Mouse (Mus musculus) megakaryocyte-erythroid progenitor cell, adult 5-6 weeks (primary cell): ENCODE data around the gene Aloxe3. TPM values are rescaled to one million over a fixed set of nuclear protein-coding genes. Genes with fewer than 3 reads are reported as not detected.

Experiments used
- ATAC-seq: replicated peaks from 2 replicates; pipeline ENCODE4 v1.8.0; 2016; ENCODE audit warnings: mild to moderate bottlenecking, inconsistent platforms; ENCODE audit not compliant: severe bottlenecking, poor library complexity, low FRiP score, low TSS enrichment
- total RNA-seq, 2 experiments: library from RNA; stranded (forward) in 1 of 2; stranded (reverse) in 1 of 2; fragments of 200-1000, 215-1000 nt in 1 of 2; fragments of >200 nt in 1 of 2; fragmentation: Nextera tagmentation in 1 of 2; gene quantifications; 2 replicates each; pipeline ENCODE4 v1.2.3; 2014 to 2017

The Aloxe3 gene
- total RNA-seq, 2 experiments from 2014 or later: not detected

GRCm38 (mm10) chr11:69153831-69154230 lies 28.1 kb downstream of the Aloxe3 start:
- no peak for ATAC-seq

DNA sequence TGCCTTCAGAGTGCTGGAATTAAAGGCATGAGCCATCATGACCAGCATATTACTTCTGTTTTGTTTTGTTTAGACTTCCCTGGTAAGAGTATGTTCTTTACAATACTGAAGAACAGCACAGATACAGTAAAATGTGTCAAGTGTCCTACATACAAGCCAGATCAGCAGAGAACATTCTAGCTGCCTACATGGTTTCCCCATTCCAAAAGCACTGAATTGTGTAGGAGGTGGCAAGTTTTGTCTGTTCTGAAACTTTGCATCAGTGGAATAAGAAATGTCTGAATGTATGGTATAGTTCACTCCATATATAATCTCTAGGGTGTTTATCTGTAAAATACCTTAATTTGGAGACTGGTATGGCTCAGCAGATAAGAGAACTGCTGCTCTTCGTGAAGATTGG lies 29.7 kb downstream of the Aloxe3 start:
- ATAC-seq: 0 out of 2 replicates have a peak, but pooled peaks have one; percentile 33

- peak; percentile 39; the same call in 1 of the 2 replicates for ATAC-seq
Measured at GRCm38 (mm10) chr11:69156800-69157199, 31.1 kb downstream of the Aloxe3 start, which contains the start of gene Alox12b. Alox12b (plus strand) TSS chr11:69156989.

DNA sequence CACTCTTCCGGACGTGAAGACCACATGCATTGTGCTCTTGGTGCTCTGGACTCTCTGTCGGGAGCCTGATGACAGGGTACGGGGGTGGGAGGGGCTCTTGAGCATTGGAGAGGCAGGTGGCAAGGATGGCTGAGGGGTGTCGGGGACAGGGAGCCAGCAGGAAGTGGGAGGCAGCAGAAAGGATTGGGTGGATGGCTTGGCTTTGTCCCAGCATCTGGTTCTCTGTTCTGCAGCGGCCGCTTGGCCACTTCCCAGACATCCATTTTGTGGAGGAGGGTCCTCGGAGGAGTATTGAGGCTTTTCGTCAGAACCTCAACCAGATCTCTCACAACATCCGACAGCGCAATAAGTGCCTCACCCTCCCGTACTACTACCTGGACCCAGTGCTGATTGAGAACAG lies 43.6 kb downstream of the Aloxe3 start:
- no peak for ATAC-seq

DNA sequence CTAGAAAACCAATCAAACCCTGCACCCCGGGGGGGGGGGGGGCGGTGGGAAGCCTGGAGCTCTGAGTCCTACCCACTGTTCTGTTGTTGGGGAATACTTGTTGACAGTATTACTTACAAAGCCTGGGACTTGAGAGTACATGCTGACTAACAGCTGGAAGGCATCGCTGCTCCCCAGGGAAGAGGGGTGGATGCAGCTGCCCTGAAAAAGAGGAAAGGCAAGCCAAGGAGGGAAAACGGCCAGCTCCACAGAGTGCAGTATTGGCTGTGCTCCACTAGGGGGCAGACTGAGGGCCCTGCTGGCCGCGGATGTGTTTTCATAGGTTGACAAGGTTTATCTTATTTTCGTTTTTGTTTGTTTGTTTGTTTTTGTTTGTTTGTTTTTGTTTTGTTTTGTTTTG lies 45.9 kb downstream of the Aloxe3 start:
- ATAC-seq: no peak

- ATAC-seq: no peak
Measured at GRCm38 (mm10) chr11:69172606-69173005, 46.9 kb downstream of the Aloxe3 start.

GRCm38 (mm10) chr11:69174722-69175121 lies 49.0 kb downstream of the Aloxe3 start:
- ATAC-seq: no peak

- no peak for ATAC-seq
Measured at GRCm38 (mm10) chr11:69178525-69178924, 52.8 kb downstream of the Aloxe3 start.

- no peak for ATAC-seq
Measured at GRCm38 (mm10) chr11:69179512-69179911, 53.8 kb downstream of the Aloxe3 start.

GRCm38 (mm10) chr11:69180120-69180519 lies 54.4 kb downstream of the Aloxe3 start:
- no peak for ATAC-seq

DNA sequence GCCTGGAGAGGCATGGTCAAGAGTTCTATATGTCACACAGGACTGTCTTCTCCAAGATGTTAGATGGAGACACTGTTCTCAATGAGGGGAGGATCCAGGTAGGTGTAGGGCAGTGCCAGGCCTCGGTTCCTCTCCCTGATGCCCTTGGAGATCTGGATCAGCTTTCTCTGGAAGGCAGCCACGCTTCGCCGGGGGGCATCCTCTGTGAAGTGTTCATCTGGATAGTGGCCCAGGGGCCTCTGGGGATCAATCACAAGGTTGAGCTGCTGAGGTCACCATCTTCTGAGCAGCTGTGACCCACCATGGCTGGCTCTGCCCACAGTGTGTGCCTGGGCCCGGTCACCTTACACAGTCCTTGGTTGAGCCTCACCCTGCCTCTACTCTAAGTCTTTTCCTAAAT lies 59.3 kb downstream of the Aloxe3 start:
- ATAC-seq: no peak

DNA sequence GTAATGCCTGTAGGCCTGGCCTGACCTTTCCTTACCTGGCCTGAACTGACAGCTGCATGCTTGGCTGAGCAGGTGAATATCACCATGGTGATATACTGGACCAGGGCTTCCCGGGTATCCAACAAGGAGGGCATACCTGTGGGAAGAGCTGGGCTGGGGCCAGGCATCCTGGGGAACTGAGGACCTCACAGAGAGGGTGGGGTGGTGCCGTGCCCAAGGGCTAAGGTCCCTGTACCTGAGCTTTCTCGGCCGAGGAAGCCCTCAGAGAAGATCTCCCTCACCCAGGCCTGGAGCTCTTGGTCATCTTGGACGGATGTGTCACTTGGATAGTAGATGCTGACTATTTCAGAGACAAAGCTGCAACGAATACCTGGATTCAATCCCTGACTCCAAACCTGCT lies 60.2 kb downstream of the Aloxe3 start:
- ATAC-seq: no peak

DNA sequence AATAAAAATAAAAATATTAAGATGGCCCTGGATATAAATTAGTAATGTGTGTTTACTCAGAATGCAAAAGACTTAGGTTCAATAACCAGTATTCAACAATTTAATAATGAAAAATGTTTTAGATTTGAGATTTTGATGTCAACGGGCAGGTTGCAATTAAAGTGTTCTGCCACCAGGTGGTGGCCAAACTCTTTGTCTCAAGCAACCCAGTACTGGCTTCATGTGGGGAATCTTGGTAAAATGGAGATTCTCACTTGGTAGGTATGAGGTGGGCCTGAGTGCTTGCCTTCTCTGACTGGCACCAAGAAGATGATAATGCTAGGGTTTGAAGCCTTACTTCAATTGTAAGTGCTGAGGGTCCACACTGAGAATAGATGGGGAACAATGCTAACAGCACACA lies 67.1 kb downstream of the Aloxe3 start:
- no peak for ATAC-seq

DNA sequence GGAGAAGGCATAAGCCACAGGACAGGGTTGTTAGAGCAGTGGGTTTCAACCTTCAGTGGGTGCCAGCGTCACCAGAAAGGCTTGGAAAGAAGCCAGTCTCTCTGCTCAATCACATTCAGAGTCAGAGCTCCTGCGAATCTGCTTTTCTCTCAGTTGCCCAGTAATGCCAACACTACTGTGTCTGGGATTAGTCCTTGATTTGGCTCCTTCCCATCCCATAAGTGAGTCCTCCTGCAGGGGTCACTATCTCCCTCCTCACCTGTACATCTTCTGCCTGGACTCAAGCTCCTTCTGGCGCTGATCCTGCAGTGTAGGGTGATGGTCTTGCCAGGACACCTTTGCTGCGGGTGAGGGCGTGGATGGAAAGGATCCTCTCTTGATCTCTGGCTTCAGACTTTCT lies 71.1 kb downstream of the Aloxe3 start:
- no peak for ATAC-seq

DNA sequence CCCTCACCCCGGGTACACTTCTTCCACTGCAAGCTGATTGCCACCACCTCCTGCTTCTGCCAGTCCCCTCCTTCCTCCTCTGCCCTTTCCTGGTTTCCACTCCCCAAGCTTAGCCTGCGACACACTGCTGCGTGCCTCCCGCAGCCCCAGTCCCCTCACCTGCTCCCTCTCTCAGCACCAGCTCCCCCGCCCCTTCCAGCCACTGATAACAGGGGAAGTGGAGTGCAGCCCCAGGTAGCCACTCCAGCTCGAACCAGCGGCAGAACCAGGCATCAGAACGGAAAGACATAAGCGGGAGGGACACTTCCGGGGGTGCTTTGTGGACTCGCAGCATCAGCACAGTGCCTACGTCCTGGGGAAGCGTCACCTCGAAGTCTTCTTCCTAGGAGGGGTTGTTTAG lies 71.5 kb downstream of the Aloxe3 start:
- no peak for ATAC-seq

DNA sequence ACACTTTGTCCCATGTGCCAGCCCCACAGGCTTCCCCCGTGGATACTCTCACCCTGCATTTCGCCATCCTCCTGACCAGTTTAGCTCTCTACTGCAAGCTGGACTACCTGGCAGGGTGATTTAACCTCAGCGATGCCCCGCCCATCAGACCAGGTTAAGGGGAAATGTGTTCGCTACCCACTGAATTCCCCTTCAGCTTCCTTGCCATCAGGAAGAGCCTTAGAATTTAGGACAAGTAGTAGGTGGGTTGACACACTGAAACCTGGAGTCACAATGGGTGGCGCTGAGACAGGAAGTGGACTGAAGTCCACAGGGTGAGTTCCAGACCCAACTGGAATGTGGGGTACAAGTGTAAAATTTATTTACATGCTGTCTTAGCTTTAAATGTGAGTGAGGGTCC lies 72.0 kb downstream of the Aloxe3 start, which contains the start of gene Alox8:
Gene Alox8 (minus strand): TSS at position 101 of the 400 bp plus-strand sequence.
- ATAC-seq: no peak

Other genes starting within 250 kb of the Aloxe3 start
- not detected in 2 replicates for gene Rnf222, start 237.3 kb upstream of the Aloxe3 start, total RNA-seq (2014; fragmentation: Nextera tagmentation)
- not detected in 2 replicates for gene Rnf222, start 237.3 kb upstream of the Aloxe3 start, total RNA-seq (2017)
- 5,476 and 5,943 TPM in 2 replicates for gene Rpl26, start 224.3 kb upstream of the Aloxe3 start, total RNA-seq (2014; fragmentation: Nextera tagmentation)
- 6,111 and 7,527 TPM in 2 replicates for gene Rpl26, start 224.3 kb upstream of the Aloxe3 start, total RNA-seq (2017)
- not detected in 2 replicates for gene Odf4, start 198.8 kb upstream of the Aloxe3 start, total RNA-seq (2014; fragmentation: Nextera tagmentation)
- not detected in 2 replicates for gene Odf4, start 198.8 kb upstream of the Aloxe3 start, total RNA-seq (2017)
- not detected in 2 replicates for gene Arhgef15, start 168.4 kb upstream of the Aloxe3 start, total RNA-seq (2014; fragmentation: Nextera tagmentation)
- gene Arhgef15, start 168.4 kb upstream of the Aloxe3 start, total RNA-seq (2017): not detected in 2 replicates
- 2.6 and 3.6 TPM in 2 replicates for gene Slc25a35, start 157.8 kb upstream of the Aloxe3 start, total RNA-seq (2014; fragmentation: Nextera tagmentation)
- 1.1 and 4.5 TPM in 2 replicates for gene Slc25a35, start 157.8 kb upstream of the Aloxe3 start, total RNA-seq (2017)
- gene Rangrf, start 150.7 kb upstream of the Aloxe3 start, total RNA-seq (2014; fragmentation: Nextera tagmentation): 240 and 254 TPM in 2 replicates
- gene Rangrf, start 150.7 kb upstream of the Aloxe3 start, total RNA-seq (2017): 69.1 and 104 TPM in 2 replicates
- gene Pfas, start 117.4 kb upstream of the Aloxe3 start, total RNA-seq (2014; fragmentation: Nextera tagmentation): 101 and 128 TPM in 2 replicates
- 53.9 and 77.9 TPM in 2 replicates for gene Pfas, start 117.4 kb upstream of the Aloxe3 start, total RNA-seq (2017)
- gene Ctc1, start 110.0 kb upstream of the Aloxe3 start, total RNA-seq (2014; fragmentation: Nextera tagmentation): 40.4 and 46.7 TPM in 2 replicates
- gene Ctc1, start 110.0 kb upstream of the Aloxe3 start, total RNA-seq (2017): 9.6 and 20.4 TPM in 2 replicates
- gene Aurkb, start 80.2 kb upstream of the Aloxe3 start, total RNA-seq (2014; fragmentation: Nextera tagmentation): 118 and 122 TPM in 2 replicates
- 60.0 and 75.0 TPM in 2 replicates for gene Aurkb, start 80.2 kb upstream of the Aloxe3 start, total RNA-seq (2017)
- 0.46 and 7.0 TPM in 2 replicates for gene Borcs6, start 66.2 kb upstream of the Aloxe3 start, total RNA-seq (2014; fragmentation: Nextera tagmentation)
- 3.5 TPM in 2 replicates for gene Borcs6, start 66.2 kb upstream of the Aloxe3 start, total RNA-seq (2017)
- gene Tmem107, start 55.1 kb upstream of the Aloxe3 start, total RNA-seq (2014; fragmentation: Nextera tagmentation): 33.8 and 51.0 TPM in 2 replicates
- 16.2 and 33.4 TPM in 2 replicates for gene Tmem107, start 55.1 kb upstream of the Aloxe3 start, total RNA-seq (2017)
- 46.7 and 60.3 TPM in 2 replicates for gene Vamp2, start 37.4 kb upstream of the Aloxe3 start, total RNA-seq (2014; fragmentation: Nextera tagmentation)
- 7.5 and 15.7 TPM in 2 replicates for gene Vamp2, start 37.4 kb upstream of the Aloxe3 start, total RNA-seq (2017)
- 11.3 and 17.6 TPM in 2 replicates for gene Per1, start 30.7 kb upstream of the Aloxe3 start, total RNA-seq (2014; fragmentation: Nextera tagmentation)
- 4.7 and 12.5 TPM in 2 replicates for gene Per1, start 30.7 kb upstream of the Aloxe3 start, total RNA-seq (2017)
- gene Hes7, start 5.5 kb upstream of the Aloxe3 start, total RNA-seq (2014; fragmentation: Nextera tagmentation): not detected in 2 replicates
- not detected in 2 replicates for gene Hes7, start 5.5 kb upstream of the Aloxe3 start, total RNA-seq (2017)
- not detected in 2 replicates for gene 9130213A22Rik, start 3.3 kb upstream of the Aloxe3 start, total RNA-seq (2014; fragmentation: Nextera tagmentation)
- gene 9130213A22Rik, start 3.3 kb upstream of the Aloxe3 start, total RNA-seq (2017): not detected in 2 replicates
- gene Alox12b, start 31.1 kb downstream of the Aloxe3 start, total RNA-seq (2014; fragmentation: Nextera tagmentation): not detected in 2 replicates
- gene Alox12b, start 31.1 kb downstream of the Aloxe3 start, total RNA-seq (2017): not detected in 2 replicates
- not detected in 2 replicates for gene Alox8, start 71.9 kb downstream of the Aloxe3 start, total RNA-seq (2014; fragmentation: Nextera tagmentation)
- gene Alox8, start 71.9 kb downstream of the Aloxe3 start, total RNA-seq (2017): not detected in 2 replicates
- gene Gucy2e, start 111.1 kb downstream of the Aloxe3 start, total RNA-seq (2014; fragmentation: Nextera tagmentation): not detected in 2 replicates
- not detected in 2 replicates for gene Gucy2e, start 111.1 kb downstream of the Aloxe3 start, total RNA-seq (2017)
- 40.0 and 56.6 TPM in 2 replicates for gene Cntrob, start 197.9 kb downstream of the Aloxe3 start, total RNA-seq (2014; fragmentation: Nextera tagmentation)
- 19.7 and 31.6 TPM in 2 replicates for gene Cntrob, start 197.9 kb downstream of the Aloxe3 start, total RNA-seq (2017)
- gene Trappc1, start 198.1 kb downstream of the Aloxe3 start, total RNA-seq (2014; fragmentation: Nextera tagmentation): 77.9 and 81.4 TPM in 2 replicates
- gene Trappc1, start 198.1 kb downstream of the Aloxe3 start, total RNA-seq (2017): 82.4 and 97.4 TPM in 2 replicates
- not detected in 2 replicates for gene Kcnab3, start 200.4 kb downstream of the Aloxe3 start, total RNA-seq (2014; fragmentation: Nextera tagmentation)
- 0.38 TPM in 1 of 2 replicates, not detected in the other for gene Kcnab3, start 200.4 kb downstream of the Aloxe3 start, total RNA-seq (2017)
- 1.9 and 2.8 TPM in 2 replicates for gene Rnf227, start 214.6 kb downstream of the Aloxe3 start, total RNA-seq (2014; fragmentation: Nextera tagmentation)
- 3.3 and 5.6 TPM in 2 replicates for gene Rnf227, start 214.6 kb downstream of the Aloxe3 start, total RNA-seq (2017)
- gene Chd3, start 243.5 kb downstream of the Aloxe3 start, total RNA-seq (2014; fragmentation: Nextera tagmentation): 45.7 and 57.3 TPM in 2 replicates
- gene Chd3, start 243.5 kb downstream of the Aloxe3 start, total RNA-seq (2017): 21.0 and 49.2 TPM in 2 replicates